Mouse (Mus musculus) liver, postnatal 0 days (tissue): ENCODE measurements around the gene Eml1. TPM values are rescaled to one million over a fixed set of nuclear protein-coding genes. Genes with fewer than 3 reads are reported as not detected.

Experiments
- ATAC-seq: fragments of 200-750 bp; cut with Nextera tagmentation; 2 replicates; pipeline ENCODE4 v1.8.0; 2017; ENCODE audit warnings: mild to moderate bottlenecking, moderate library complexity
- DNase-seq: peaks from one replicate; pipeline ENCODE4 v3.0.0-alpha.2; 2016
- H3K27ac ChIP-seq: fragments of 300-500 bp; sonication (generic); 2 replicates; pipeline ENCODE4 v1.5.1; 2014; ENCODE audit warnings: antibody characterized with exemption, moderate library complexity, mild to moderate bottlenecking, low read depth
- H3K27me3 ChIP-seq: fragments of 300-500 bp; sonication (generic); 2 replicates; pipeline ENCODE4 v1.6.1; 2014; ENCODE audit warnings: low read length, control low read depth, mixed read lengths; ENCODE audit not compliant: insufficient read depth
- H3K36me3 ChIP-seq: fragments of 300-500 bp; sonication (generic); replicated peaks from 2 replicates; pipeline ENCODE4 v1.6.1; 2014; ENCODE audit warnings: mild to moderate bottlenecking, control low read depth, low read length, moderate library complexity, mixed read lengths; ENCODE audit not compliant: insufficient read depth
- H3K4me1 ChIP-seq: fragments of 300-500 bp; sonication (generic); 2 replicates; pipeline ENCODE4 v1.6.1; 2014; ENCODE audit warnings: antibody characterized with exemption, mild to moderate bottlenecking, control low read depth; ENCODE audit not compliant: insufficient read depth
- H3K4me2 ChIP-seq: fragments of 300-500 bp; sonication (generic); 2 replicates; pipeline ENCODE4 v1.6.1; 2014; ENCODE audit warnings: low read depth, mild to moderate bottlenecking, low read length, moderate library complexity, mixed read lengths
- H3K4me3 ChIP-seq: fragments of 300-500 bp; sonication (generic); 2 replicates; pipeline ENCODE4 v1.5.1; 2014; ENCODE audit warnings: low read depth, low read length
- H3K9ac ChIP-seq: fragments of 300-500 bp; sonication (generic); replicated peaks from 2 replicates; pipeline ENCODE4 v1.6.1; 2014; ENCODE audit warnings: mild to moderate bottlenecking, moderate library complexity
- H3K9me3 ChIP-seq: fragments of 300-500 bp; sonication (generic); 2 replicates; pipeline ENCODE4 v1.6.1; 2016; ENCODE audit warnings: mild to moderate bottlenecking, control low read depth, low read length, mixed read lengths
- CTCF ChIP-seq: sonication (generic); IDR thresholded peaks from 2 replicates; pipeline ENCODE4 v1.5.1; 2016; ENCODE audit warnings: antibody characterized with exemption, low read depth
- EP300 ChIP-seq: IDR thresholded peaks from 2 replicates; pipeline ENCODE4 v1.6.1; 2016; ENCODE audit warnings: antibody characterized with exemption, low read depth, mild to moderate bottlenecking
- WGBS: fragments of 180-500 bp; shearing (Covaris S2); extraction: QIAGEN DNeasy Blood & Tissue Kit; methylation state at CpG from one replicate; pipeline ENCODE4 v1.1.7; 2014; ENCODE audit not compliant: insufficient replicate concordance; 5-methylcytosine and 5-hydroxymethylcytosine counted together
- polyA plus RNA-seq: library from polyadenylated mRNA; unstranded; fragments of >200 nt; fragmentation: Nextera tagmentation; extraction: Ambion mirVana; gene quantifications from 2 replicates; pipeline ENCODE4 v1.2.1, GENCODE M21; 2015

The Eml1 gene
- polyA plus RNA-seq, 1 experiment from 2014 or later, result 4.6 TPM

GRCm38 (mm10) chr12:108386476-108387232, 15.9 kb downstream of the Eml1 start:
- no peak for ATAC-seq
- Histone ChIP-seq H3K27ac (no peak overlapping the region), H3K4me1 (no peaks in the 10 kb centered on the region), H3K4me3 (no peak overlapping the region), H3K9me3 (no peaks in the 10 kb centered on the region), H3K9ac (no peak overlapping the region), H3K27me3 (no peaks in the 10 kb centered on the region), H3K4me2 (no peak overlapping the region), H3K36me3 (no peaks in the 10 kb centered on the region)
- 73% methylated on average over 13 of the region's 13 CpGs for WGBS
- no peak for TF ChIP-seq EP300
- TF ChIP-seq CTCF, result no peak
- DNase-seq, result no peak

DNA sequence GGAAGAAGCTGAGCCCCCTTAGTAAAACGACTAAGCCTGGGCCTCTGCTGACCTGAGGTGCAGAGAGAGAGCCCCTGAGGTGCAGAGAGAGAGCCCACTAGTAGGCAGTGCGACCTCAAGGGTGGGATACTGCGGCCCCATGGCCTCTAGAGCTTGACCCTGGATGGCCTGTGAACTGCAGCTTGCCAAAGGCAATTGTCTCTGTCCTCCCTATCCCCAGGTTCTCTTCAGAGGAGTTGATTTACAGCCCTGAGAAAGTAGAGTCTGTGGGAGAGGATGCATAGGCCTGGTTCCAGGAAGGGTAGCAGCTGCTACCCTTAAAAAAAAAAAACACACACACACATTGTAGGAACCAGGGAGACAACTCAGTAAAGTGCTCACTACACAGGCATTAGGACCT, 19.0 kb downstream of the Eml1 start:
- Histone ChIP-seq H3K27me3 (no peaks in the 10 kb centered on the region), H3K4me2 (no peak overlapping the region), H3K27ac (no peak overlapping the region), H3K36me3 (no peaks in the 10 kb centered on the region), H3K9ac (no peak overlapping the region), H3K4me3 (no peak overlapping the region), H3K4me1 (no peaks in the 10 kb centered on the region), H3K9me3 (no peaks in the 10 kb centered on the region)
- TF ChIP-seq CTCF, result no peak
- TF ChIP-seq EP300, result no peak
- DNase-seq, result no peak
- 67% methylated on average over 3 of the region's 3 CpGs for WGBS
- ATAC-seq, result no peak

GRCm38 (mm10) chr12:108392254-108393044, 21.7 kb downstream of the Eml1 start:
- no peak overlapping the region for H3K27ac ChIP-seq
- DNase-seq (no peak), ATAC-seq (no peak)
- no peaks in the 10 kb centered on the region for H3K4me1 ChIP-seq
- H3K9ac ChIP-seq, result no peak overlapping the region
- H3K27me3 ChIP-seq, result no peaks in the 10 kb centered on the region
- 64% methylated on average over 12 of the region's 12 CpGs for WGBS
- H3K4me3 ChIP-seq, result no peak overlapping the region
- no peak for TF ChIP-seq EP300
- H3K36me3 ChIP-seq, result no peaks in the 10 kb centered on the region
- no peaks in the 10 kb centered on the region for H3K9me3 ChIP-seq
- H3K4me2 ChIP-seq, result no peak overlapping the region

- TF ChIP-seq EP300, result no peak
- TF ChIP-seq CTCF, result no peak
- Histone ChIP-seq H3K4me1 (no peaks in the 10 kb centered on the region), H3K9me3 (no peaks in the 10 kb centered on the region), H3K27ac (no peak overlapping the region), H3K27me3 (no peaks in the 10 kb centered on the region), H3K36me3 (no peaks in the 10 kb centered on the region), H3K4me3 (no peak overlapping the region), H3K9ac (no peak overlapping the region), H3K4me2 (no peak overlapping the region)
- 71% methylated on average over 4 of the region's 4 CpGs for WGBS
- DNase-seq (no peak), ATAC-seq (no peak)
Measured at GRCm38 (mm10) chr12:108393082-108393481, 22.3 kb downstream of the Eml1 start.

DNA sequence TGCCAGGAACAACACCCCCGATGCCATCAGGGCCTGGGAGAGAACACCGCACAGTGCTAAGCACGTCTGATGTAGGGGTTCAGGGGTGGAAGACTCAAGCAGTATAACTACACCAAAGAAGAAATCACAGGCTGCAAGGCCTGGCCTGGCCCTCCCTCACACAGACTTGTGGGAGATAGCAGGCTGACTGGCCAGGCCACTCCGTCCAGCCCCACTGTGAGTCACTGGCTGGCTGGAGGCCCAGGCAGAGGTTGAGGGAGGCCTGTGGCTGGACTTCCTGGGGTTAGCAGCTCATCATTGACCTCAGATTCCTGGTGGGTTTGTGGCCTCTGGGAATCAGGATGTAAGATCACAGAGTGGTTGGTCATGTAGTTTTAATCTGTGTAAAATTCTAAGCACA, 22.9 kb downstream of the Eml1 start:
- Histone ChIP-seq H3K4me1 (no peaks in the 10 kb centered on the region), H3K4me3 (no peak overlapping the region), H3K9me3 (no peaks in the 10 kb centered on the region), H3K9ac (no peak overlapping the region), H3K27ac (no peak overlapping the region), H3K27me3 (no peaks in the 10 kb centered on the region), H3K4me2 (no peak overlapping the region), H3K36me3 (no peaks in the 10 kb centered on the region)
- ATAC-seq (0 out of 2 replicates have a peak, but pooled peaks have one; percentile 23), DNase-seq (peak; percentile 64)
- 71% methylated on average over 4 of the region's 4 CpGs for WGBS
- TF ChIP-seq CTCF, result no peak
- no peak for TF ChIP-seq EP300

DNA sequence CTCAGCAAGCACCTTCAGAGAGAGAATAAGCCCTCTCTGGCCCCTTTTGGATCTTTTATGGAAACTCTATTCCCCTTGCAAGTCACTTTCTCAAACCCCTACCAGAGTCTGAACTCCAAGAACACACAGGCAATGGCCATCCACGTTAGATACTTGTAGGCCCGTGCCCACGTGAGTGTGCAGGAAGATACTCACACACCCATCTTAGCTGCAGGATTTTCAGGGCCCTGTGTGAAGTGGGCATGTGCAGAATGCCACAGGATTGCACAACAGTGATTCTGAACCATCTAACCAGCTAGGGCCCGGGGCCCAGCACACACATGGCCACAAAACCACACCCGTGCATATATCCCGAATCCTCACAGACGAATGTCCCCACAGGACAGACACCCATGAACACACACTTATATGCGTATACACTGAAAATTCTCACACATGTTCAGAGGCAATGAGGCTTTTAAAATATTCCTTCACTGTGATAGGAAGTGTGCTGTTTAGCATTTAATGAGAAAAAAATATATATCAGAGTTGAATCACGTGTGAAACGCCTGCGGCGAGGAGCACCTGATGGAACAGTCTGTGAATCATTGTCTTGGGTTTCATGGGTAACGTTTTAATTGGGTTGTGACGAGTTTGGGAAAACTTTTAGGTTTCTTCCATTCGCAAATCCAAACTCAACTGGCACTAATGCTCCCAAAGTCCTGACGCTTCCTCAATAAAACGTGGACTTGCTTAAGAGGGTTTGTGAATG, 24.0 kb downstream of the Eml1 start:
- TF ChIP-seq CTCF (no peak), EP300 (no peak)
- no peak for ATAC-seq
- Histone ChIP-seq H3K36me3 (no peaks in the 10 kb centered on the region), H3K4me3 (no peak overlapping the region), H3K4me2 (no peak overlapping the region), H3K4me1 (no peaks in the 10 kb centered on the region), H3K9ac (no peak overlapping the region), H3K9me3 (no peaks in the 10 kb centered on the region), H3K27ac (no peak overlapping the region), H3K27me3 (no peaks in the 10 kb centered on the region)
- DNase-seq, result no peak
- WGBS, result 70% methylated on average over 17 of the region's 17 CpGs
